Mouse (Mus musculus) left cerebral cortex, postnatal 36 days (tissue): ENCODE measurements around the gene Snx13. TPM values are rescaled to one million over a fixed set of nuclear protein-coding genes. Genes with fewer than 3 reads are reported as not detected.

ENCODE experiments used
- DNase-seq, 2 experiments: peaks; one replicate each; pipeline ENCODE4 v3.0.0; 2021 to 2022; ENCODE audit warnings: low spot score in 2 of 2, mixed read lengths in 1 of 2
- intact Hi-C: fragments of 180-260 bp; cut with DNase I; formaldehyde crosslinking; loops from one replicate; pipeline ENCODE4 v1.15.1; 2025
- total RNA-seq, 2 experiments: library from RNA; stranded (reverse); gene quantifications; 2 replicates each; pipeline ENCODE4 v1.2.3; 2021

Gene Snx13
- 10 to 100 TPM; 59.2 to 63.2 TPM for total RNA-seq

DNA sequence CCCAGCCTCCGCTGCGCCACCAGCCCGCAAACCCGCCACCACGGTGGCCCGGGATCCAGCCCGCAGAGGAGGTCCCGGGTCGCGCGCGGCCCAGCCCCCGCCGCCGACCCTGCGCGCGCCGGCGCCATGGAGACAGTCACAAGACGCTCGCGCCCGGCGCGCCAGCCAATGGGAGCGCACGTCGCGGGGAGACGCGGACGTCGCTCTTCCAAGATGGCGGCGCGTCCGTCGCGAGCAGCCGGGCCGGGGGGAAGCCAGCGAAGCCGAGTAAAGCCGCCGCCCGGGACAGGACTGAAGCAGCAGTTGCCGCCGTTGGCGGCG lies at the start of gene Snx13:
Snx13 (plus strand) TSS at position 188 of the 321 bp plus-strand sequence.
- peak; percentile 89 to 91 for DNase-seq
- intact Hi-C loops = no loop called here

DNA sequence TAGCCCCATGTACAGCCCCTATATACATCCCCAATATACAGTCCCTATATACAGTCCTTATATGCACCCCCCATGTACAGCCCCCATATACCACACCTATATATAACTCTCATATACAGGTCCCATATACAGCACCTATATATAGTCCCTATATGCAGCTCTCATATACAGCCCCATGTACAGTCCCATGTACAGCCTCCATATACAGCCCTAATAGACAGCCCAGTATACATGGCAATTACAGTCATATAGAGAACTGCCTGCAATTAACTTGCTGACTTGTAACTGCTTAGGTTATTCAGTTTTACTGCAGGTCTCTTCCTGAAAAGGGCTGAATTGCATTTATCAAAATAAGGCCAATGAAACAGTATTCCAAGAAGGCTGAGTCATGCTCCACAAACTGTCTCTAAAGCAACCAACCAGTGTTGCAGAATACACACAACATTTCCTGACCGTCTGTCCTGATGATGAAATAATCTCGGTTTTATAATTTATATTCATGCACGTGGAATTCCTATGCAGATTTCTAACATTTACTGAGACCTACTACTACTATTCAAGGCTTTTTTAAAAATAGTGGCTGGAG lies 49.3 kb upstream of the Snx13 start:
- intact Hi-C loops = no loop called here
- DNase-seq = no peak

DNA sequence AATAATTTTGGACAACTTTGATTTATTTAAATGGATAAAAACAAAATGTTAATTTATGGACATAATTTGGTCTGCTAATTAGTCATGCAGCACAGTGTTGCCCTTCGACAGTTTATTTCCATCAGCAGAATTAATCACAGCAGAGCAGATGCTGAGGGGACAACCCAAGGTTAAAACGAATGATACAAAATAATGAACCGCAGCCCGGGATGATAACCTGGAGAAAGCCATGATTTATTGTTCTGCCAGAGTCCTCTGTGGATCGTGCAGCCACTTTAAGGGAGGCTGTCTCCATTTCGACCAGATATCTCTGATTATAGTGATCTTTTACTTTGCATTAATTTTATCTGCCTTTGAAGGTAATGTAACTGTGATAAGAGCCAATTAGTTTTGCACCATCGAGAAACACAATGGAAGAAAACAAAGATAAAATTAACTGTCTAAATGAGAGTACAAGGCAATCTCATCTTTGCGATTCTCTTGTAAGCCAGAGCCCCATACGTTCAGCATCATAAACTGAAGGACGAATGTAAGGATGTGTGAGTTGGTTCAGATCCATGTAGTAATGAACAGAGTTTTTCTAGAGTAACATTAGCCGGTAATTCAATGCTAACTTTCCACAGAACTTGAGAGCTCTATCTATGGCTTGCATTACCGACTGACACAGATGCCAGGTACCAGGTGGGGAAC lies 48.1 kb upstream of the Snx13 start:
- no peak for DNase-seq
- intact Hi-C loops = no loop called here

DNA sequence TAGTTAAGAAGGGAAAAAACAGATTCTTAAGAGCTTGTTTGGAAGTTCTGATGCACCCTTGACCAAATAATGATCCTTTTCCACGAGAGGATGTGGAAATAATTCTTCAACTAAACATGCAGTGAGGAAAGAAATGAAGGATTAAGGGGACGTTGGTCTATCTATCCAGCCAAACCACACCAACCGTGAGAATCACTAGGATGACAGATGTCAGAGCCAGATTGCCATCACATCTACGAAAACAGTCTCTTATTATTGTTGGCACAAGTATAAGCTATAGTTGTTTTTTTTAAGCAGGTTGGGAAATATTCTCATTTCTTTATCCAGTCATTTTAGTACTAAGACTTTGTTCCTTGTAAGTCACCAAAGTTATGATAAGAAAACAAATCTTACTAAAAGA lies 46.7 kb upstream of the Snx13 start:
- intact Hi-C loops = no loop called here
- DNase-seq = no peak

DNA sequence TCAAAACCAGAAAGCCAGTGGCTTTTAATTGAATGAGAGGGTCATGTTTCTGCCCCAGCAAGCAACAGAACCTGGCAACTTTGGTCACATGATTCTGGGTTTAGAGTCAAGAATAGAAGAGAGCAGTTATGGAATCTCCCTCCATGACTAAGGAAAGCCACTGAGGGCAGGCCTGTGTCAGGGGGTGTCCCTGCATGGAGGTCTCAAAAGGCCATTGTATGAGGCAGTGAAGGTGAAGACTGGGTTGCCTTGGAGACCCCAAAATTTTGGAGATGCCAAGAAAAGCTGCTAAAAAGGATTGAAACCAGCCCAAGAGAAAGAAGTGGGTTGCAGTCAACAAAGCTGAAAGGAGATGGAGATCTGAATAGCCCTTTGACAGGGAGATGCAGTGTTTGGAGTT lies 41.2 kb upstream of the Snx13 start:
- intact Hi-C loops = loop anchor here (5.0 kb wide), 1 partner anchor 98 kb away; no protein-coding TSS in a partner anchor
- no peak for DNase-seq

DNA sequence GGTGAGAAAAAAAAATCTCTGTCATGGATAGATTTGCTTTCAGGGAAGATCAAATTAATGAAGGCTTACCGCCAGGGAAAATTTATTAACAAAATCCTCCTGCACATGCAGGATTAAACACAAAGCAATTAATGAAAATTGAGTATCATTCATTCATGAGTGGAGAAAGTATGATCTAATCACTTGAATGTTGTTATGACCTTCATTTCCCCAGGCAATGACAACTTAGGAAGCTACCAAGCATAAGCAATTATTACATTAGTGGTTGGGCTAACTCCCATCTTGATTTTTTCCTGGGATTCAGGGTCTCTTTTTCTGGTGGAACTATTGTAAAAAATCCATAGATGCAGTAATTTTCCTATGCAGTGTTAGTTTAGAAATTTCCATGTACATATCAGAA lies 39.1 kb upstream of the Snx13 start:
- no peak for DNase-seq
- intact Hi-C loops = loop anchor here (5.0 kb wide), 1 partner anchor 101 kb away; no protein-coding TSS in a partner anchor

DNA sequence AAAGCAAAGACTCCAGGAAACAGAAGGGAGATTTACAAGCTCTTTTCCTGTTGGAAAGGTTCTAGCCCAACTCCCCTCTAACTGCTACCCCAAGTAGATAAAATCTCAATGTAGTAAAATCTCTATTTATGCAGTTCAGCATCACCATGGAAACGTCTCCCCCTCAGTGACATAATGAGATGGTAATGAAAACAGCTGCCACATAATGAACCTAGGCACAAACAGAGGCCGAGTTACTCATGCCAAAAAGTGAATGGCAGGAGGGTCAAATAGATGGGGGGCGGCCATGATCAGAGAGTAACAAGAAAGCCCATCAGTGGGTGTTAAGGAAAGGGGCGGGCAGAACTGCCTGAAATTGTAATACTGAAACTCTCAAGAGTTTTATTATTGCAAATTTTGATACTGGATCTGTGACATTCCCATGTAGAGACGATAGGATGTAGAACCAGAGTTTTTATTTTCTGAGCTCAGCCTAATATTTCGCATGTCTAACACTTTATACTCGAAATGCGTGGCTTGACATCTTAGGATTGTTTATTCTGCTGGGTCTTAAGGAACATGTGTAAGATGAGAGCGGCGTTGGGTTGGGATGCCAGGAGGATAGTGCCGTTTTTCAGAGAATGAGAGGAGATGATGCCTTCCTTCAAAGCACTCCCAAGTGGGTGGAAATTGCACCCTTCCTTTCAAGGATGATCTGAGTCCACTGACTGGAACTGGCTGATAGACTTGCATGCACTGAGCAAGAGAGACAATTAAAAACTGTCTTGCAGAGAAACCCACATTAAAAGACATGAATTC lies 38.4 kb upstream of the Snx13 start:
- peak in 1 of 2 experiments; percentile 15 for DNase-seq
- intact Hi-C loops = loop anchor here (5.0 kb wide), 1 partner anchor 101 kb away; no protein-coding TSS in a partner anchor

DNA sequence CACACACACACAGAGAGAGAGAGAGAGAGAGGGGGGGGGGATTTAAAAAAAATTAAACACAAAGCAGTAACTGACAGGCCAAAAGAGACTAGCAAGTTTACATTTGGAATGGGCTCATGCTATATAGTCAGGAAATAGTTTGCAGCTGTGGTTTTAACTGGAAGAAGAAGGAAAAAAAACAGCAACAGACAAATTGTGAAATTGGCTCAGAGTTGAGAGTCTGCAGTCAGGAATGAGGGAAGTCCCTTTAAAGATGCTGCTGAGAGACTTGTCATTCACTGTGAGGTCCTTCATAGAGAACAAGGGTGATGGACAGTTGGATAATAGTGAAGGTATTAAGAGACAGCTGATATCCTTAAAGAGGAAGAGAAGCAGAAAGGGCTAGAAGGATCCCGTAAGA lies 35.5 kb upstream of the Snx13 start:
- DNase-seq = no peak
- intact Hi-C loops = loop anchor here (10.0 kb wide), 1 partner anchor 173 kb away; no protein-coding TSS in a partner anchor

DNA sequence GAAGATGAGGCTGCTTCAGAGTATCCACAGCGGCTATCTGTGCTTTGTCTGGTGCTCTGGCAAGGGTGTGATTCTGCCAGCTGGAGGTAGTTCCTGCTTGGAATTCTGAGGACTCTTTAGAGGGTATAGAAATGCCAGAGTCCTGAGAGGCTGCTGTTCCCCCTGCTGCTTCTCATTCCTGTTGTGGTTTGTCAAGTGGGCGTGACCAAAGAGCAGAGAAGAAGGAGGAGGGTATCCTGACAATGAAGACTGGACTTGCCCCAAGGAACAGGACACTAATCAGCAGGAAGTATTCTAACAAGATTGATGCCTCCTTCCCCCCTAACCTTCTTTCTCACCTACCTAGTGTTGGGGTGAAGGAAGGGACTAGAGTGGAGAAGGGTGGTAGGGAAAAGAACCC lies 33.0 kb upstream of the Snx13 start:
- DNase-seq = no peak
- intact Hi-C loops = loop anchor here (10.0 kb wide), 1 partner anchor 171 kb away; no protein-coding TSS in a partner anchor

DNA sequence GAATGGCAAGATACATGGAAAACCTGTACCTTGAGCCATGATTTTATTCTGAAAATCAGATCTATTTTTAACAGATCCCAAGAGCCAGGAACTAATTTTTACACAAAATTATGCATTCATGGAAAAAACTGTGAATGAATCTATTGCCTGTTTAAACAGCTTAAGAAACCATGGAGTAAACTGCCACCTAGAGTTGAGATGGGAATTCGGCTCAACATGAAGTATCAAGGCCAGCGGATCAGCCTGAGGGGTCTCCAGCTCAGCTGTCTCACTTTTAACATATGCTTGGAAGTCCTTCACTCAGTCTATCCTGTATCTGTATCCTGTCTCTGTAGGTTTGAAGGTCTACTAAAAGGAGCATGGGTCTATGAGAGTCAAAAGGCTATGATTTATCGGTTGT lies 30.9 kb upstream of the Snx13 start:
- intact Hi-C loops = loop anchor here (2.0 to 10.0 kb wide), 2 partner anchors 169 to 351 kb away; no protein-coding TSS in a partner anchor

DNA sequence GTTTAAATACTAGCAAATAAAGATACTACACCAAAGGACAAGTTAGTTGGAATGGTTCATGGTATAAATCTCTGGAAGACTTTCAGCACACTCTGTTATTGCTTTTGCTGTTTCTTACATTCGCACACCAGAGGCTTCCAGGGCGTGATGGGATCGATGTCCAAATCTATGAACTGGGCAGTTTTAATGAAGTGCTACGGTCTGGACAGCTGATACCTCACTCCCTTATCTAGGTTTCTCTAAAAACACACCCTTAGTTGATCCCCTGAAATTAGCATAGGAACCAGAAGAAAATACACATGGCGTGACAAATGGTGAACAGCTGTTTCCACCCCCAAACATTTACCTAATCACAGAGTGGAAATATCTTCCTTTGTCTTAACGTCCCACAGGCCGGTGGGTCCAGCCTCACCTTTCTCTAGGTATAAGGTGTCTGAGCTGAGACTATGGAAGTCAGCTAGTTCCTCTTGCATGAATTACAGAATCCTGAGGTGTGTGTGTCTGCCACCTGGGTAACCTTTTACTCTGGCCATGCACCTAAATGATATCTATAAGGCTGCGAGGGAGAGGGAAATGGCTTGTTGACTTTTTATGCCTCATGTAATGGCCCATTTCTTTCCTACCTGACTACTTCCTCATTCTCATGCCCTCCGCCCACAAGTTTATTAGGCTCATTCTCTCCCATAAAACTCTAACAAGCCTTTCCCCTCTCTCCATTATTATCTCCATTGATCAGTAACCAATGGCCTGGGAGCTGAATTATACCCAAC lies 30.3 kb upstream of the Snx13 start:
- intact Hi-C loops = loop anchor here (2.0 to 10.0 kb wide), 2 partner anchors 168 to 352 kb away; no protein-coding TSS in a partner anchor

More for the DNA sequence above, 30.9 kb upstream of the Snx13 start:
- no peak for DNase-seq

DNA sequence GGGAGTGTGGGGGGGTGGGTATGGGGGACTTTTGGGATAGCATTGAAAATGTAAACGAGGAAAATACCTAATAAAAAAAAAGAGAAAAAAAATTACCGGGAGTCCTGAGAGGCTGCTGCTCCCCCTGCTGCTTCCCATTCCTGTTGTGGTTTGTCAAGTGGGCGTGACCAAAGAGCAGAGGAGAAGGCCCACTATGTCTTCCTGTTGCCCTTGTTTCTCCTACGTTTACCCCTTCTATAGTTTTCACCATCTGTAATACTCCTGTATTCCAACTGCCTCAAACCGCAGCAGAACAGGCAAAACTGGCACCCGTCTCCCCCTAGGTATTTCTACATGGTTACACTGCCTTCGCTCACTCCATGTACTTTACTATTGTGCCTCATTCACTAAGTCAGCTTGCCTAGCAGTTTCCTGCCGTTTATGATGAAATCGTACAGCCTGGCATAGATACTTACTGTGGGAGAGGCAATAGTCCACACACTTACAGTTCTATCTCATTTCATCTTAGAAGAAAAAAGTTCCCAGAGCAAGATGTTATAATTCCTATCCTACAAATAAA lies 28.2 kb upstream of the Snx13 start:
- intact Hi-C loops = loop anchor here (10.0 kb wide), 1 partner anchor 166 kb away; no protein-coding TSS in a partner anchor
- DNase-seq = no peak

More for the DNA sequence above, 30.3 kb upstream of the Snx13 start:
- DNase-seq = no peak

DNA sequence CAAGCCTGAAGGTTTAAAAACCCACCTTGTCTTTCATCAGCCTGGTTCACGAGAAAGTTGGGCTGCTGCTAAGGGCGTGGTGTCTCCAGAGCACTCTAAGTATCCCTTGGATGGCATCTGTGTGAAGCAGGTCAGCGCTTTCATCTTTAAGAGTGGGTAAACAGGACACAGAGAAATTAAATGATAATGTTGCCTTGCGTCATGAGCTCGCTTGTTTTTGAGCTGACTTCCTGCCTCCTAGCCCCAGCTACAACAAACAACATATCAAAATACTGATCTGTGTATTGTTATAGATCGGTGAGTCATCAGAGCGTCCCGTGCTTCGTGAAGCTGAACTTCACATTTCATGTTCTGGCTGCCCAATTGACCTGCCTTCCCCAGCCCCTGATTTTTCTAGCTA lies 25.7 kb upstream of the Snx13 start:
- no peak for DNase-seq
- intact Hi-C loops = no loop called here

DNA sequence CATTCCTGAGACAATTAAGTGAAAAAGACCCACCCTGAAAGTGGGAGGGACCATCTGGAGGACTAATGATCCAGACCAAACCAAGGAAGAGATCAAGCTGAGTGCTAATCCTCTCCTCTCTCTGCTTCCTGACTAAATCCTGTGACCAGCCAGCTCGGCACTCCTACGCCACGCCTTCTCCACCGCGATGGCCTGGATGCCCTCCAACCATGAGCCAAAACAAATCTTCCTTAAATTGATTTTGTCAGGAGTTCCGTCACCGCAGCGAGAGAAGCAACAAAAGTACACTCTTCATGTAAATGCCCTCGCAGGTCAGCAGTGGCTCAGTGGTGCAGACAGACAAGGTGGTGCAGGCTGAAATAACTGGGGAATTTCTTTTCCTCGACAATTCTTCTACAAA lies 24.9 kb upstream of the Snx13 start:
- DNase-seq = no peak
- intact Hi-C loops = no loop called here

DNA sequence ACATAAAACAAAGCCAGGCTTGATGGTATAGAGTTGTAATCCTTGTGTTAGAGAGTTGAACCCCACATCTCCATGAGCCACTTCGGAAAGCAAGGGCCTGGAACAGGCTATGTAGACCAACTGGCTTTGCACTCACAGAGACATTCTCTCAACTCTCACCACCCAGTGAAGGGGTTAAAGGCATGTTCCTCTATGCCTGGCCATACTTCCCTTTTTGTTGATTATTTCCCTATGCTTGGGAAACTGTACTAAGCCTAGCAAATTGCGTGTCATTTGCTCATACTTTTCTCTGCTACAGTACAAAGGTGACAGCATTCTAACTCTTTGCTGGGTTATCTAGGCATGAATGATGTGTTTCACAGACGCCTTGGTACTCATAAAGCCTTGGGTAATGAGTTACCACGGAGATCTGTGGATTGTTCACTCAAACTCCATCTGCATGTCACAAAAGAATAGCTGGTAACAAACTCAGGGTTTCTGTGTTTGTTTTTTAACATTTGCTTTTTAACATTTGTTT lies 21.0 kb upstream of the Snx13 start:
- intact Hi-C loops = no loop called here
- DNase-seq = no peak

DNA sequence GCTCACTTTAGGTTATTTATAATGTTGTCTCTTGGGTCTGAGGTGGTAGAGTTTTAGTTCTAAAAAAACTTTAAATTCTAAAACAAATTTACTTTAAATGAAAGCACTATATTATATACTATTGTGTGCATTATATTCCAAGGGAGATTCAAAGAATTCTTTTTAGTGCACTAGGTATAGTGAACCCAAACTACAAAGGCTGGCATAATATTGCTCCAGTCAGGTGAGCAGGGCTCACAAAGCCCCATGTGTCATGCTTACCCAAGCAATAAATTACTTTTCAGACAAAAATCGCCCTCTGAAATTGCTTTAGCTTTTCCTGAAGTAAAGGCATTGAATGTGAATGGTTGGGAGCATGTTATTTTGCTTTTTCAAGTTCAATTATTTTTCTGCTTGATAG lies 19.5 kb upstream of the Snx13 start:
- intact Hi-C loops = no loop called here
- DNase-seq = no peak

DNA sequence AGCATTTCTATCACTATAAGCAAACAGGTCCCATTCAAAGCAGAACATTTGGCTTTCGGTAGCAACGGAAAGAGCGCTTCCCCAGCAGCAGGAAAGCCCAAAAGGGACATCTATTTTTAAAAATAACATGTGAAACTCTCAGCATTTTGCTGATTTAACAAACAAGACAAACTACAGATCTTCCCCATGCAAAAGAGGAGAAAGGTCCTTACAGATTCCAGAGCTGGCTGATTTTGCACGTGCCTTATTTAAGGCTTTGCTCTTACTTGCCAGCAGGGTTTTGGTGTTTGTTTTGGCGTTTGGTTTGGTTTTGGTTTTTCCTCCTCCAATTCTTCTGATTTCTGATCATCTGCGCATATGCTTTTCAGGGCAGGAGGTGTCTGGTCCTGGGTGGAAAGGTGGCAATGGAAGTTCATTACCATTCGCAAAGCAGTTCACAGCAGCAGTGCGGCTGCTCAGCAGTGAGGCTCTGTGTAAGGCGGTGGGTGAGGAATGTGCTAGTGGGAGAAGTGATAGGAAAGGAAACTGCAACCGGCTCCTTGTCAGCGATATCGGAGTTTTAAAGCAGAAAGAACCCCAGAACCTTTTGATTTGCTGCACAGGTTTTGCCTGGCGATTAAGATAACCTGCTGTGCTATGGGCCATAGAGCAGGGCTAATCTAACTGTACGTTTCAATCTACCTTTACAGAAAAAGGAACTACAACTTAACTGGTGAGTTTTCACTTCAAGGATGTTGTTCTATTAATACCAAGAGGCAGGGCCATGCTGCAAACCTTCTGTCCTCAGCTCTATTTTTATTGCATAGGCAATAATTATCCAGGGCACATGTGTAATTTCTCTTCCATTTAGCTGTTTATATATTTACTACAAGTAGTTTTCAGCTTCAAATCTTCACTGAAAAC lies 8.1 kb upstream of the Snx13 start:
- intact Hi-C loops = no loop called here

DNA sequence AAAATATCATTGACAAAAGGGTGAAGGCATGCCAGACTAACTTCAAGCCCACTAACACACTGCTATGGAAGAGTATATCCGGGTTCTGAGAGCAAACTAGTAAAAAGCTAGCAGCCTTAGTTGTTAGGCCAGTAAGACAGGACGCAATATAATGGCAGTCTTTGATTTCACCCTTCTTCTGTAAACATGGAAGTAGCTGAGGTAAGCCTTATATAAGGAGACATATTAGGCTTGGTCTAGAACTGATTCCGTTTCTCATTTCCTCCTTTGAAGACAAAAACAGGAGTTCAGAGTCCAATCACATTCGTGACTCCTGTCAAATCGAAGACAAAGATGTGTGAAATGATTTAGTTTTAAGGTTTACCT lies 7.4 kb upstream of the Snx13 start:
- DNase-seq = no peak
- intact Hi-C loops = no loop called here

More for the DNA sequence above, 8.1 kb upstream of the Snx13 start:
- DNase-seq = peak; percentile 50 to 56
